Mouse (Mus musculus): Measurements from ENCODE around the gene Krt20.
A peak's percentile ranks its signal among the peaks of the same experiment; 100 is the strongest.

The Krt20 gene

GRCm38 (mm10) chr11:99406186-99406585 is 31.8 kb downstream of the Krt20 start:
- DNase-seq, result no peak

- no peak for DNase-seq
Measured at GRCm38 (mm10) chr11:99399956-99400549, 37.9 kb downstream of the Krt20 start.

GRCm38 (mm10) chr11:99398832-99399231 is 39.1 kb downstream of the Krt20 start:
- no peak for DNase-seq

DNA sequence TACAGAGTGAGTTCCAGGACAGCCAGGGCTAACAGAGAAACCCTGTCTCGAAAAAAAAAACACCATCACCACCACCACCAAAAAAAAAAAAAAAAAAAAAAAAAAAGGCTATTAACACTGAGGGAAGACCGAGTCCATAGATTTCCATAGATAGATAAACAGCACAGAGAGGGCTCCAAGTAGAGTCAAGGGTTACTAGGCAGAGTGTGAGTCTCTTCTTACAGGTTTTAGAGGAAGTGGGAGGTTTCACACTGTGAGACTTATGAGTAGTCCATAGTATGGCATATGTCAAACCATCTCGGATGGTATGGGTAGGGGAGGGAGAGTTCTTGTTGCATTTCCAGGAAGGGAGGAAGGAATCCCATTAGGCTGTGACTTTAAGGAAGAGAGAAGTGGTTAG is 39.9 kb downstream of the Krt20 start:
- DNase-seq, result no peak

- no peak for DNase-seq
Measured at GRCm38 (mm10) chr11:99396661-99397060, 41.3 kb downstream of the Krt20 start.

DNA sequence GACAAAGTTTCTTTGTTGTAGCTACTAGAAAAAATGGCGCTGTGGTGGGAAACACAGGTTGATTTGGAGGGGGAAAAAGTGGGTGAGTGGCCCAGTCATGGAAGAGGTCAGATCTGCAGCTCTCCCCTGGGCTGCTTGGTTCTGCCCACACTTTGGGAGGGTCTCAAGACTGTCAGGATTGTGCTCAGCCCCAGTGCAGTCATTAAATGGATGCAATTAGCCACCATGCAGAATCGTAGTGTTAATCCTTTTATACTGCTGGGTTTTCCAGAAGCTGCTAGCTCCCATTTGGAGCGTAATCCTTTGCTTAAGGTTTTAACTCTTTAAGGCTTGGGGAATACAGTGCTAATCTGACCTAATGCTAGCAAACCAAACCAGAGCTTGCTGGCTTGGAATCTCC is 41.9 kb downstream of the Krt20 start:
- no peak for DNase-seq

GRCm38 (mm10) chr11:99392492-99392891 is 45.5 kb downstream of the Krt20 start:
- no peak for DNase-seq

DNA sequence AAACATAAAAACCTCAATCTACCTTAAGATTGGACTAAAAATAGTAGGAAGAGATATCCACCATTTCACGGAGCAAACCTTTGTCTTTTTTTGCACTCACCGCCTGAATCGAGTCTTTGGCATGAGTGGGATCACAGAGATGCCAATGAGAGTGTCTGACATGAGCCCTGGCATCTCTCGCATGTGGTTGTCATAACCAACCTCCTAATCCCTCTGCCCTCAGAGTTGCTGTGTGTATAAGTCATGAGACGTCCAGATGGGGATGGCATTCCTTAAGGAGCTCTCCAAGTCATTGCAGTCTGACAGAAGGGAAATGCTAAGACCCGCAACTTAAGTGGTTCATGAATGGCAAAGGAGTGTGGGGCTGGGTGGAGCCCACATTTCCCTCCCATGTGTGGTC is 46.6 kb downstream of the Krt20 start:
- DNase-seq, result no peak

DNA sequence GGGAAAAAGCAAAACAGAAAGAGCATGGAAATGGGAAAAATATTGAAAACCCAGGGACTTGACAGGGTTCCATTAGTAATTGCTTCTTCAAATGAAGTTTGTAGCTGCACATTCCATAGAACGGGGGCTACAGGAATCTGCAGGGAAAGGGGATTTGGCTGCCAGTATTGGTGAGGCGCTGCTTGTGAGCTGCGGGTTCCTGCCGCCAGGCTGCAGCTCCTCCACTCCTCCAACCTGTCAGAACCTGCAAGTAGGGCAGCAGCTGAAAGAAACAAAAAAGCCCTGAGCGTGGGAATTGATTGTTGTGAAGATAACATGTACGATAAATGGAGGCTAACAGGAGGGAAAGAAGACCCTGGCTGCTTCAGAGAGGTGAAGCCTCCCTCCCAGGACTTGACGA is 47.1 kb downstream of the Krt20 start:
- DNase-seq, result no peak

DNA sequence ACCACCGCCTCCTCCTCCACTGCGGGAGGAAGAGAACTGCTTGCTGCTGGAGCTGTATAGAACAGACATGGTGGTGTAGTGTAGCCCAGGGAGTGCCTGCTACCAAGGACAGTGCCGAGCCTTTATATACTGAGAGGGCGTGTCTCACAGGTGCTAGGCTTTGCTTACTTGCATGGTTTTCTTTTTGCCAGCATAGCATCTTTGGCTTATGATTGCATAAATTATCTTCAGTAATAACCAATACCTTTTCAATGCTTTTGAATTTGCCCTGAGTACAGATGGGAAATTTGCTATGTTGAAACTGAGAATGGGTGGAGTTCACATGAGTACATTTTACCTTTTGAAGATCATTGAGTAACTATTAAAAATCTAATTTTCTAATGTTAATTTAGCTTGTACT is 48.7 kb downstream of the Krt20 start, which contains the start of gene Krt10:
Gene Krt10, minus strand, starts transcription at position 101 of the 400 bp plus-strand sequence.
- no peak for DNase-seq

- DNase-seq, result no peak
Measured at GRCm38 (mm10) chr11:99388661-99389060, 49.3 kb downstream of the Krt20 start.

DNA sequence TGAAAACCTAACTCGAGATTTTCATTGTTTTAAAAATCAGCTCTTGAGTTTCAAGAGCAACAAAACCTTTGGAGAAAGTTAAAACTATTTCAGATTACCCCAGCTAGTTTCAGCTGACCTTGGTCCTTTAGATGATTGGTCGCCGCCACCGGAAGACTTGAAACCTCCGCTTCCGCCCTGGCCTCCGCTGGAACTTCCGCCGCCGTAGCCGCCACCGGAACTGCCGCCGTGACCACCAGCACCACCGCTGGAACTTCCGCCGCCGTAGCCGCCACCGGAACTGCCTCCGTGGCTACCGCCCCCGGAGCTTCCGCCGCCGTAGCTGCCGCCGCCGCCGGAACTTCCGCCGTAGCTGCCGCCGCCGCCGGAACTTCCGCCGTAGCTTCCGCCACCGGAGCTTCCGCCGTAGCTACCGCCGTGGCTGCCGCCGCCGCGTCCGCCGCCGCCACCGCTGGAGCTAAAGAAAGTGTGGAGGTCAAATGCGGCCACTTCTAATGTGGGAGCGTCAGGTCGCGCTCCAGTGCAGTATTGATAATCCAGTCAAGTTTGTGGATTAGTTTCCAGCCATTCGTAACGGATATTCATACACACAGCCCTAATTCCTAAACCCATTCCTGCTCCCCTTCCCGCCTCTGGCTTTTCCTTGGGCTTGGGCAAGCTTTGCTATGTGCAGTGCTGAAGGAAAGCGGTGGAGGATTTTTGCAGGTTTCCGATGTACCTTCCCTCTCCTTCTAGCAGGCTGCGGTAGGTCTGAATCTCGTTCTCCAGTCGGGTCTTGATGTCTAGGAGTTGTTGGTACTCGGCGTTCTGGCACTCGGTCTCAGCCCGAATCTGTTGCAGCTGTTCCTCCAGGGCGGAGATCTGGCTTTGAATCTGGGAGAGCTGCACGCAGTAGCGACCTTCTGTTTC is 51.9 kb downstream of the Krt20 start:
- DNase-seq, result peak; percentile 81

GRCm38 (mm10) chr11:99379568-99379967 is 58.4 kb downstream of the Krt20 start:
- peak; percentile 61 for DNase-seq
